Mouse (Mus musculus): Measurements from ENCODE around the gene Inka2.

Inka2 gene

GRCm38 (mm10) chr3:105721681-105722201 is 17.3 kb downstream of the Inka2 start:
- in situ Hi-C loops (cut with MboI) = loop anchor here (5.0 kb wide), 1 partner anchor 34 kb away; the partner anchor contains the start of gene Ddx20

- in situ Hi-C loops (cut with MboI) = loop anchor here (5.0 kb wide), 1 partner anchor 35 kb away; the partner anchor contains the start of gene Ddx20
Measured at GRCm38 (mm10) chr3:105722510-105722909, 18.1 kb downstream of the Inka2 start.

GRCm38 (mm10) chr3:105726037-105726436 is 21.6 kb downstream of the Inka2 start:
- in situ Hi-C loops (cut with MboI) = no loop called here

GRCm38 (mm10) chr3:105732360-105732759 is 28.0 kb downstream of the Inka2 start:
- in situ Hi-C loops (cut with MboI) = no loop called here

- in situ Hi-C loops (cut with MboI) = no loop called here
Measured at GRCm38 (mm10) chr3:105733538-105733937, 29.1 kb downstream of the Inka2 start.

GRCm38 (mm10) chr3:105735285-105735684 is 30.9 kb downstream of the Inka2 start:
- in situ Hi-C loops (cut with MboI) = no loop called here

DNA sequence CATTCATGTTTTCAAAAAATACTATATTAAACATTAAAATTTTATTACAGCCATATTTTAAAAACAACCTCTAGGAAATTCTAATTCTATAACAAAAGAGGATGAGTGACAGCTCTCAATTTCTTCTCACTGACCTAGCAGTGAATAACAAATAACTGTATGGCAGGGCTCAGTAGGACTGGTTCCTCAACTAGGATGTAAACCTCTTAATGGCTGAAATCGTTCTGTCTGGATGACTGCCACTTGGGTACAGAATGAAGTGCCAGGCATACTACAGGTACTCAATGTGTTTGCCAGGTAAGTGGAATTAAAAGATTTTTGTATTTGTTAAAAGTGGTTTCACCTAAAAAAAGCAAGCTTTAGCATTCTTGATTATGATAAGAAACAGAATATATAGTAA is 31.7 kb downstream of the Inka2 start:
- in situ Hi-C loops (cut with MboI) = no loop called here

GRCm38 (mm10) chr3:105737070-105737469 is 32.7 kb downstream of the Inka2 start:
- in situ Hi-C loops (cut with MboI) = no loop called here

DNA sequence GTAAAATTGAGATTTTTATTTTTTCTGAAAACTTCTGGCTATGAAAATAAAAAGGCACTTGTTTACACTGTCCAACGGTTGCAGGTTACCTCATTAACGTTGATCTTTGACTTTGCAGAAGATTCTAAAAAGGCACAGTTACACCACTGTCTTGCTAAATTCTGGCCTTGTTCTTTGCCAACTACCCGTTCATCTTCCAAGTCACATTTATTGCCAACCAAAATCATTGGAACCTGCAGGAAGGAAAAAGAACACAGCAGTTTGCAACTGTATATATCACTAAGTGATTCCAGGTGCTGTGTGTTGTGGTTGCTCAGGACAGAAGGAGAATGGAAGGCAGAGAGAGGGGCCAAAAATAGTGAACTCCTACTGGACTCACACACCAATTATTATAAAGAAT is 33.3 kb downstream of the Inka2 start:
- in situ Hi-C loops (cut with MboI) = no loop called here

DNA sequence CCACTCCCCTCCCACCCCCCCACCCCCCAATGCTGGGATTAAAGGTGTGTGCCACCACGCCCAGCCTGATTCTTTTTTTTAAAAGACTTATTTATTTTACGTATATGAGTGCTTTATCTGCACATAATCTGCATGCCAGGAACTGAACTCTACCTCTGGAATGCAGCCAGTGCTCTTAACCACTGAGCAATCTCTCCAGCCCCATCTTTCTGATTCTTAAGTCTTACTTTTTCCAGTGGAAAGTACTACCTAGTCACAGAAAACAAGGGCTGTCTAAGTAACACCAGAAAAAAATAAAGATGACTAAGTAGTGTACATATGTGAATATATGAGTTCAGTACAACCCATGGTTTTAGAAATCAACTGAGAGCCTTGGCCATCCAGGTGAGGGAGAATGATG is 42.1 kb downstream of the Inka2 start:
- in situ Hi-C loops (cut with MboI) = no loop called here

DNA sequence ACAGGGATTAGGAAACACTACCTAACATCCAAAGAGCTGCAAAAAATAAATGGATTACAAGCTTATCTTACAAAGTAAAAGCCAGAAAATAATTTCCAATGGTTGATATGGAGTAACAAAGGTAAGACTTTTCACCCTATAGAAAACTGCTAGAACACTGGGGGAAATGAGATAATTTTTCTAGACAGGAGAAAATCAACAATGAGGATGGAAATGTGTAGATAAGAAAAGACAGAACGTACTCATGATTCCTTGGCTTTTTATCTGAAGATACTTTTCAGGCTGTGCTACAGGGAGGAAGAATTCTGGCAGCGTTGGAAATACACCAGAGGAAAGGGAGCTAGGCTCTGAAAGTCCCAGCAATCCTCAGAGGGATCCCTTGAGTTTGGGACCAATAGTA is 46.4 kb downstream of the Inka2 start:
- in situ Hi-C loops (cut with MboI) = no loop called here

- in situ Hi-C loops (cut with MboI) = no loop called here
Measured at GRCm38 (mm10) chr3:105754184-105754583, 49.8 kb downstream of the Inka2 start.

DNA sequence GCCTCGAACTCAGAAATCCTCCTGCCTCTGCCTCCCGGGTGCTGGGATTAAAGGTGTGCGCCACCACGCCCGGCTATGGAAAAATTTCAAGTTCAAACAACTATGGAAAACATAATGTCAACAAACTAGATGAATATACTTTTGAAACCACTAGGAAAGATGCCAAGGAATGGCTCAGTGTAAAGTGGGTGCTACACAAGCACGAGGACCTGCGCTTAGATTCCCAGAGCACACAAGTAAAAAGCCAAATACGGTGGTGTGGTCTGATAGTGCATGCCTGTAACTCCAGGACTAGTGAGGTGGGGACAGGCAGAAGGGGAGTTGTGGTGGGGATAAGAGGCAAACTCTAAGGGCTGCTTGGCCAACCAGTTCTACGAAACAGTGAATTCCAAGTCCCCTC is 50.7 kb downstream of the Inka2 start:
- in situ Hi-C loops (cut with MboI) = no loop called here

GRCm38 (mm10) chr3:105756505-105756904 is 52.1 kb downstream of the Inka2 start:
- in situ Hi-C loops (cut with MboI) = no loop called here

GRCm38 (mm10) chr3:105757323-105758083 is 53.1 kb downstream of the Inka2 start:
- in situ Hi-C loops (cut with MboI) = no loop called here

GRCm38 (mm10) chr3:105758098-105758497 is 53.7 kb downstream of the Inka2 start:
- in situ Hi-C loops (cut with MboI) = no loop called here

GRCm38 (mm10) chr3:105758658-105759057 is 54.3 kb downstream of the Inka2 start:
- in situ Hi-C loops (cut with MboI) = no loop called here

GRCm38 (mm10) chr3:105760063-105760462 is 55.7 kb downstream of the Inka2 start:
- in situ Hi-C loops (cut with MboI) = no loop called here

- in situ Hi-C loops (cut with MboI) = no loop called here
Measured at GRCm38 (mm10) chr3:105763132-105763851, 58.9 kb downstream of the Inka2 start.

DNA sequence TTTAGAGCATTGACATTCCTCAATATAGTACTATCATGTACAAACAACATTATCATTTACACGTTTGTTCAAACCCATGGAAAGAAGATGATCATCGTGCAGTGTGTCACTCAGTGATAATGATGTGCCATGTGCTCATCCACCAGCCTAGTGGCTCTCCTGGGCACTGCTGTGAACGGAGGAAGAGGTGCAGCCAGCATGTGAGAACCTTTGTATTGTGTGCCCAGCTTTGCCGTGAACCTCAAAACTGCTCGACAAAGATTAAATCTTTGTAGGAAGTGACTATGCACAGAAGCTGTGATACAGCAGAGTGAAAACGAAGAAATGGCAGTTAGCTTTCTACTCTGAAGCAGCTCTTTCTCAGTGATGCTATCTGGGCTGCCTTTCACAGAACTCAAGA is 64.1 kb downstream of the Inka2 start:
- in situ Hi-C loops (cut with MboI) = no loop called here

GRCm38 (mm10) chr3:105769380-105769779 is 65.0 kb downstream of the Inka2 start:
- in situ Hi-C loops (cut with MboI) = no loop called here

Data from mature B cell (primary cell).